Mouse (Mus musculus) MEL (cell line): ENCODE measurements around the gene Pno1.
A peak's percentile ranks its signal among the peaks of the same experiment; 100 is the strongest.

Source experiments
- CHD1 ChIP-seq: IDR thresholded peaks from 2 replicates; pipeline ENCODE4 v1.6.1; 2012; ENCODE audit warnings: low read depth, mild to moderate bottlenecking, inconsistent platforms, low read length, improper control_type of control experiment
- CHD2 ChIP-seq: IDR thresholded peaks from 2 replicates; pipeline ENCODE4 v1.6.1; 2011; ENCODE audit warnings: low read length, improper control_type of control experiment
- CTCF ChIP-seq, 3 experiments: IDR thresholded peaks in 2 of 3; conservative IDR thresholded peaks in 1 of 3; 2 replicates each; pipeline ENCODE4 v1.5.1; 2011 to 2012; ENCODE audit warnings: low read length in 3 of 3, low read depth in 2 of 3, mild to moderate bottlenecking in 2 of 3, improper control_type of control experiment in 1 of 3, inconsistent platforms in 1 of 3, mixed read lengths in 1 of 3, moderate library complexity in 1 of 3; ENCODE audit not compliant: control insufficient read depth in 1 of 3, insufficient read depth in 1 of 3, poor library complexity in 1 of 3, severe bottlenecking in 1 of 3
- EP300 ChIP-seq, 2 experiments: IDR thresholded peaks; 2 replicates each; pipeline ENCODE4 v1.6.1; 2011; ENCODE audit warnings: improper control_type of control experiment in 2 of 2, low read length in 2 of 2, low read depth in 1 of 2, mild to moderate bottlenecking in 1 of 2
- GATA1 ChIP-seq: IDR thresholded peaks from 2 replicates; pipeline ENCODE4 v1.6.1; 2011; ENCODE audit warnings: low read depth, low read length, improper control_type of control experiment
- KAT2A ChIP-seq: conservative IDR thresholded peaks from 2 replicates; pipeline ENCODE4 v1.6.1; 2012; ENCODE audit warnings: low read depth, low read length, improper control_type of control experiment, inconsistent platforms
- MEF2A ChIP-seq: IDR thresholded peaks from 2 replicates; pipeline ENCODE4 v1.6.1; 2014; ENCODE audit warnings: low read depth, mild to moderate bottlenecking, inconsistent platforms, low read length, improper control_type of control experiment; ENCODE audit not compliant: poor library complexity, insufficient replicate concordance, severe bottlenecking; ENCODE audit errors: extremely low read depth
- POLR2A ChIP-seq, 2 experiments: IDR thresholded peaks; 2 replicates each; pipeline ENCODE4 v1.6.1; 2011 to 2012; ENCODE audit warnings: low read length in 2 of 2, mild to moderate bottlenecking in 2 of 2, control low read depth in 1 of 2, improper control_type of control experiment in 1 of 2, low read depth in 1 of 2, moderate library complexity in 1 of 2; ENCODE audit not compliant: control insufficient read depth in 1 of 2, insufficient read depth in 1 of 2, poor library complexity in 1 of 2
- ZMIZ1 ChIP-seq: IDR thresholded peaks from 2 replicates; pipeline ENCODE4 v1.6.1; 2012; ENCODE audit warnings: low read depth, mild to moderate bottlenecking, inconsistent platforms, low read length, improper control_type of control experiment, moderate library complexity

- TF ChIP-seq KAT2A: no peak
- no peak for TF ChIP-seq CTCF (IDR thresholded peaks at IDR 0.05 in 2 of 3, conservative IDR thresholded peaks at IDR 0.05 in 1 of 3; ENCODE audit: control insufficient read depth in 1 of 3, insufficient read depth in 1 of 3, low read depth in 2 of 3, low read length in 3 of 3, poor library complexity in 1 of 3, severe bottlenecking in 1 of 3)
- TF ChIP-seq EP300 (IDR thresholded peaks at IDR 0.05; ENCODE audit: low read depth in 1 of 2, low read length in 2 of 2): no peak
- TF ChIP-seq GATA1: no peak
- peak in 1 of 2 experiments; percentile 64; a peak in 2 of 4 replicates for TF ChIP-seq POLR2A (IDR thresholded peaks at IDR 0.05; ENCODE audit: control insufficient read depth in 1 of 2, insufficient read depth in 1 of 2, low read depth in 1 of 2, low read length in 2 of 2, poor library complexity in 1 of 2)
- TF ChIP-seq ZMIZ1: peak; percentile 83
- TF ChIP-seq MEF2A: no peak
- 0 out of 2 replicates have a peak, but pooled peaks have one; percentile 28 for TF ChIP-seq CHD1
- no peak for TF ChIP-seq CHD2
These were observed 750 bp upstream of the Pno1 start for GRCm38 (mm10) chr11:17212141-17212495.
